Mouse (Mus musculus) embryonic facial prominence, embryonic 15.5 days (tissue): ENCODE data around the gene Gm20388. TPM values are rescaled to one million over a fixed set of nuclear protein-coding genes. Genes with fewer than 3 reads are reported as not detected.
A peak's percentile ranks its signal among the peaks of the same experiment; 100 is the strongest.
"Not testable (repeated sequence)": the region's sequence is repeated elsewhere in the genome, so short reads cannot be mapped to it uniquely, and the experiment has no call there.

Source experiments
- ATAC-seq: fragments of 200-750 bp; cut with Nextera tagmentation; 2 replicates; pipeline ENCODE4 v1.8.0; 2017; ENCODE audit warnings: low read depth, moderate TSS enrichment; ENCODE audit not compliant: insufficient number of reproducible peaks, low FRiP score, low TSS enrichment
- H3K27ac ChIP-seq: fragments of 300-500 bp; sonication (generic); replicated peaks from 2 replicates; pipeline ENCODE4 v1.5.1; 2015; ENCODE audit warnings: mild to moderate bottlenecking, inconsistent platforms
- H3K27me3 ChIP-seq: fragments of 300-500 bp; sonication (generic); 2 replicates; pipeline ENCODE4 v1.6.1; 2015; ENCODE audit warnings: inconsistent platforms
- H3K36me3 ChIP-seq: fragments of 300-500 bp; sonication (generic); 2 replicates; pipeline ENCODE4 v1.6.1; 2015; ENCODE audit warnings: mild to moderate bottlenecking, inconsistent platforms
- H3K4me1 ChIP-seq: fragments of 300-500 bp; sonication (generic); 2 replicates; pipeline ENCODE4 v1.6.1; 2015; ENCODE audit warnings: inconsistent platforms
- H3K4me2 ChIP-seq: fragments of 300-500 bp; sonication (generic); replicated peaks from 2 replicates; pipeline ENCODE4 v1.6.1; 2015; ENCODE audit warnings: mild to moderate bottlenecking, inconsistent platforms
- H3K4me3 ChIP-seq: fragments of 300-500 bp; sonication (generic); replicated peaks from 2 replicates; pipeline ENCODE4 v1.5.1; 2015; ENCODE audit warnings: mild to moderate bottlenecking, inconsistent platforms
- H3K9ac ChIP-seq: fragments of 300-500 bp; sonication (generic); 2 replicates; pipeline ENCODE4 v1.6.1; 2015; ENCODE audit warnings: inconsistent platforms
- H3K9me3 ChIP-seq: fragments of 300-500 bp; sonication (generic); replicated peaks from 2 replicates; pipeline ENCODE4 v1.6.1; 2016; ENCODE audit warnings: inconsistent platforms
- WGBS: fragments of 180-500 bp; shearing (Covaris S2); methylation state at CpG from one replicate; pipeline ENCODE4 v1.1.7; 2015; 5-methylcytosine and 5-hydroxymethylcytosine counted together
- polyA plus RNA-seq: library from polyadenylated mRNA; unstranded; fragments of >200 nt; fragmentation: Nextera tagmentation; extraction: Ambion mirVana; gene quantifications from 2 replicates; pipeline ENCODE4 v1.2.1, GENCODE M21; 2015

Gm20388 gene
- polyA plus RNA-seq, 1 experiment from 2014 or later = 8.0 TPM

DNA sequence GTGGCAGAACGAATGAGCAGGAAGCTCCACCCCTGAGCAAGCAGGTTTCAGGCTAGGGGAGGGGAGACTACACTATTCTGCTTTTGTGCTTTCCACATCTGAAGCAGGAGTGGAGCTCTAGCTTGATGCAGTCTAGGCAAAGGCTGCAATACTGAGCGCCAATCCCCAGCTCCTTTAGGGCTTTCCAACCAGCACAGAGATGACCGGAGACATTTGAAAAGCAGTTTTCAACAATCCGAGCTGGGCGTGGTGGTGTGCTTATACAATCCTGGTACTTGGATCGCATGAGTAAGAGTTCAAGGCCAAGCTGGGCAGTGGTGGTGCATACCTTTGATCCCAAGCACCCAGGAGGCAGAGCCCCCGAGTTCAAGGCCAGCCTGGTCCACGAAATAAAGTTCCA, 3281.3 kb downstream of the Gm20388 start:
- no peak for ATAC-seq
- Histone ChIP-seq H3K9ac (no peak overlapping the region), H3K4me3 (no peak overlapping the region), H3K4me1 (peaks cover 34% of the 10 kb centered on the region), H3K36me3 (no peaks in the 10 kb centered on the region), H3K9me3 (no peaks in the 10 kb centered on the region), H3K27ac (no peak overlapping the region), H3K27me3 (no peaks in the 10 kb centered on the region), H3K4me2 (no peak overlapping the region)
- WGBS = 54% methylated on average over 8 of the region's 8 CpGs

DNA sequence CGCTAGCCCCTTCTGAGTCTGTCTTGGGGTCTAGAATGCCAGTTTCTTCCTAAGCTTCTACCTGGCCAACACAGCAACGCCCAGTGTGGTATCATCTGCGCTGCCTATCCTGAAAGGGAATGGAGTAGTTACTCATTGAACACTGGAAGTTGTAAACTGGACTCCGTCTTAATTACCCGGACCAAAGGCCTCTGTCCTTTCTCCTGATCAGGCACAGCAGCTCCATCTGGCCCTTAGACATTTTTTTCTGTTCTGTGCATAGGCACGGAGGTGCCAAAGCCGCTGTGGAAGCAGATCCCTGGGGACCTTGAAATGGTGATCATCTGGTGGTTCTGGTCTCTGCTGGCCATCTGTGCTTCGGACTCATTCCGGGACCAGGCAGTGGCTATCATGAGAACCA, 3283.1 kb downstream of the Gm20388 start:
- ATAC-seq = no peak
- 89% methylated on average over 9 of the region's 9 CpGs for WGBS
- no peak overlapping the region for H3K9ac ChIP-seq
- H3K4me2 ChIP-seq = no peak overlapping the region
- no peak overlapping the region for H3K4me3 ChIP-seq
- peaks cover 18% of the 10 kb centered on the region for H3K4me1 ChIP-seq
- no peaks in the 10 kb centered on the region for H3K36me3 ChIP-seq
- no peaks in the 10 kb centered on the region for H3K9me3 ChIP-seq
- no peaks in the 10 kb centered on the region for H3K27me3 ChIP-seq
- no peak overlapping the region for H3K27ac ChIP-seq

DNA sequence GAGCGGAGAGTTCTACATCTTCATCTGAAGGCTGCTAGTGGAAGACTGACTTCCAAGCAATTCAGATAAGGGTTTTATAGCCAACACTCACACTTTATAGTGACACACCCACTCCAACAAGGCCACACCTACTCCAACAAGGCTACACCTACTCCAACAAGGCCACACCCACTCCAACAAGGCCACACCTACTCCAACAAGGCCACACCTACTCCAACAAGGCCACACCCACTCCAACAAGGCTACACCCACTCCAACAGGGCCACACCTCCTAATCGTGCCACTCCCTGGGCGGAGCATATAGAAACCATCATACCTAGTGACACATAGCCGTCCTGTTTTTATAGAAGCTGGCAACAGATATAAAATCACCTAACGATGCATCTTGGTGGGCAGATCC, 3286.4 kb downstream of the Gm20388 start:
- not testable (repeated sequence) for H3K4me1 ChIP-seq, H3K27me3 ChIP-seq, H3K4me2 ChIP-seq, ATAC-seq, H3K9me3 ChIP-seq, H3K9ac ChIP-seq, H3K36me3 ChIP-seq, H3K4me3 ChIP-seq, H3K27ac ChIP-seq
- 75% methylated on average over 5 of the region's 5 CpGs for WGBS

DNA sequence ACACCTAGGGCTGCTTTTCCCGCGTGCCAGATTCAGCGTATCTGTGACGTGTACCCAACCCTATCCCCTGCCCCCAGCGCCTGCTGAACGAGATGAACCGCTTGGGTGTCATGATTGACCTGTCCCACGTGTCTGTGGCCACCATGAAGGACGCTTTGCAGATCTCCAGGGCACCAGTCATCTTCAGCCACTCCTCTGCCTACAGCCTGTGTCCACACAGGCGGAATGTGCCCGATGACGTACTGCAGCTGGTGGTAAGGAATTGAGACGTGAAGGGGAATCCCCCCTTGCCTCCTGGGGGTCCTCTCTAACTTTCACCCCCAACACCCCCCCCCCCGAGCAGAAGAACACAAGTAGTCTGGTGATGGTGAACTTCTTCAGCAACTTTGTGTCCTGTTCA, 3289.2 kb downstream of the Gm20388 start:
- ATAC-seq = no peak
- H3K27ac ChIP-seq = no peak overlapping the region
- H3K9ac ChIP-seq = no peak overlapping the region
- no peak overlapping the region for H3K4me2 ChIP-seq
- H3K9me3 ChIP-seq = no peaks in the 10 kb centered on the region
- peaks cover 3% of the 10 kb centered on the region; the same call in 1 of the 2 replicates for H3K4me1 ChIP-seq
- 66% methylated on average over 14 of the region's 14 CpGs for WGBS
- no peaks in the 10 kb centered on the region for H3K27me3 ChIP-seq
- H3K36me3 ChIP-seq = peaks cover 8% of the 10 kb centered on the region
- no peak overlapping the region for H3K4me3 ChIP-seq

DNA sequence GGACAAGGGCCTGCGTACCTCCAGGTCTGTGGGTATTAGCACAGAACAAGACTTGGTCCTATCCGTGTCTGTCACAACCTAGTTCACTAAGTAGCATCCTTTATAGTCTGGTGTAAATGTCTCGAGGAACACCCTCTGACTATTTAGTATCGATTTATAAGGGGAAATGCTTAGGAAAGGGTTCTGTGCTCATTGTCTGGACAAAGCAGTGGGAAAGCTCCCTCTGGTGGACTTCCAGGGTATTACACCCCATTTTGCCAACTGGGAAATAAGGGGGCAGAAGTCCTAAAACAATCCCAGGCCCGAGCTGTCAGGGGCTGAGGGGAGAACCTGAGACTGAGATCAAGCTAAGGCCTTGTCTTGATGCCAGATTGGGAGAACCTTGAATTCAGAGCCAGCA, 3291.6 kb downstream of the Gm20388 start:
- Histone ChIP-seq H3K4me3 (no peak overlapping the region), H3K27ac (no peak overlapping the region), H3K36me3 (peaks cover 27% of the 10 kb centered on the region), H3K27me3 (no peaks in the 10 kb centered on the region), H3K4me2 (no peak overlapping the region), H3K9me3 (no peaks in the 10 kb centered on the region), H3K9ac (no peak overlapping the region), H3K4me1 (peaks cover 3% of the 10 kb centered on the region; the same call in 1 of the 2 replicates)
- 23% methylated on average over 5 of the region's 5 CpGs for WGBS
- ATAC-seq = no peak

DNA sequence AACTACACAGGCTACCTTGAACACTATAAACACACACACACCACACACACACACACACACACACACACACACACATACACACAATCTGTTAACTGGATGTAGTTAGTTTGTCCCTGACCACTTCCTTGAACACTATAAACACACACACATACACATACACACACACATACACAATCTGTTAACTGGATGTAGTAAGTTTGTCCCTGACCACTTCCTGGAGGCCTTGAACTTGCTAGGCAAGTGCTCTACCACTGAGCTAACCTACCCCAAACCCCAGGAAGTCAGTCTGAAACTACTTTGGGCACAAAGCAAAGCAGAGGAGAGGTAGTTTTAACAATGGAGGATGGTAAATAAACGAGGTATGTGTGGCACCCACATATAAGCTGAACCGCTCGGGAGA, 3292.9 kb downstream of the Gm20388 start:
- Histone ChIP-seq H3K4me1 (peaks cover 3% of the 10 kb centered on the region; the same call in 1 of the 2 replicates), H3K36me3 (peaks cover 40% of the 10 kb centered on the region), H3K27me3 (no peaks in the 10 kb centered on the region), H3K4me2 (no peak overlapping the region), H3K27ac (no peak overlapping the region), H3K9ac (no peak overlapping the region), H3K4me3 (no peak overlapping the region), H3K9me3 (no peaks in the 10 kb centered on the region)
- WGBS = 83% methylated on average over 3 of the region's 3 CpGs
- no peak for ATAC-seq

DNA sequence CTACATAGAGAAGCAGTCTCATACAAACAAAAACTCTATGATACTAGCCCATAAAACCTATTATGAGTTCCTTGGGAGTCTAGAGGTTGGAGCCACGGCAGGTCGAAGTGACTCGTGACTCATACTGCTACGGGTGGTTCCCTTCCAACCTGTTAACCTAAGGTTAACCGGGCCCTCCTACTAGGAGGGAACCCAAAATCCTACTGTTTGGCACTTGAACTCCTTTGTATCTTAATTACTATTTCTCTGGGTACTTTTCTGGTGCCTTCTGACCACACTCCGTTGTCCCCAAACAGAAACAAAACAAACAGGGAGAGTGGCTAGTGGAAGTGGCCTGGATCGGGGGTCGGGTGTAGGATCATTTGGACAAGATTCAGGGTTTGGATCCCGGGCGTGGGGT, 3301.2 kb downstream of the Gm20388 start:
- Histone ChIP-seq H3K36me3 (peaks cover 35% of the 10 kb centered on the region), H3K27me3 (no peaks in the 10 kb centered on the region), H3K4me1 (peaks cover 21% of the 10 kb centered on the region), H3K4me3 (peak overlapping the region; percentile 95), H3K27ac (no peak overlapping the region), H3K4me2 (peak overlapping the region; percentile 69), H3K9me3 (no peaks in the 10 kb centered on the region), H3K9ac (peak overlapping the region; percentile 99)
- ATAC-seq = no peak
- WGBS = 39% methylated on average over 10 of the region's 10 CpGs

DNA sequence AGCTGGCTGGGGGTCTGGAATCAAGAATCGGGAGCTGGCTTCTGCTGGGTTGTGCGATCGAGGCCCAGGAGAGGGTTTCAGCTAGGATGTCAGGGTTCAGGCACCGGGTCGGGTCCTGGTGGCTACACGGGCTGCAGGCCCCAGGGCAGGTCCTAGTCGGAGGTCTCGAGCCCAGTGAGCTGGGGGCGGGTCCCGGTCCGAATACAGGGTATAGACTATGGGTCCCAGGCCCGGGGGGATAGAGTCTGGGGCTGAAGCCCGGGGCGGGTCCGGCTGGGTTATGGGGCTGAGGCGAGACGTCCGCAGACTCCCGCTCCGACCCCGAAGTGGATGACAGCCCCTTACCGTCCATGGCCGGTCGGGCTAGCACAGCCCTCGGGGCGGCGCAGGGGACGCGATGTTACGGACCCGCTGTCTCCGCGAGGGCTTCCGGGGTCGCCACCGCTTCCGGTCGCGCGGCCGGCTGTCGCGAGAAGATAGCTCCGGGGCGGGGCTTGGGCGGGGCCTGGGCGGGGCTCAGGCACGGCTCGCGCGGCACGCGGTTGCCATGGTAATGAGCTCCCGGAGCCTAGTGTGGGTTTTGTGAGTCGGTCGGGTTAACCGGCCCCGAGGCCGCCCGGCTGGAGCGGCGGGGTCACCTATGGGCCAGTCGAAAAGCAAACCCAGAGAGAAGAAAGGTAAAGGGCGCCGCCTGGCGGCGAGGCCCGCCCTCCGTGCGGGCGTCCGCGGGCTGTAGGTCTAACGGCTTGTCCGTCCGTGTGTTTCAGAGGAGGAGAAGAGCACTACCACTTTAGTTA, 3301.9 kb downstream of the Gm20388 start, which contains the start of the genes Chmp1a and Spata33:
Gene Chmp1a, minus strand, starts transcription at position 443 of the 797 bp plus-strand sequence.
Gene Spata33, plus strand, starts transcription at position 512 of the 797 bp plus-strand sequence.
- Histone ChIP-seq H3K9me3 (no peaks in the 10 kb centered on the region), H3K4me2 (peak within 1 kb of the TSS; percentile 69), H3K27ac (peak within 1 kb of the TSS; percentile 61), H3K4me3 (peak within 1 kb of the TSS; percentile 95), H3K27me3 (no peaks in the 10 kb centered on the region), H3K36me3 (peaks cover 29% of the 10 kb centered on the region), H3K4me1 (peaks cover 21% of the 10 kb centered on the region), H3K9ac (peak within 1 kb of the TSS; percentile 99)
- ATAC-seq = peak; percentile 90
- 1% methylated on average over 73 of the region's 76 CpGs for WGBS

DNA sequence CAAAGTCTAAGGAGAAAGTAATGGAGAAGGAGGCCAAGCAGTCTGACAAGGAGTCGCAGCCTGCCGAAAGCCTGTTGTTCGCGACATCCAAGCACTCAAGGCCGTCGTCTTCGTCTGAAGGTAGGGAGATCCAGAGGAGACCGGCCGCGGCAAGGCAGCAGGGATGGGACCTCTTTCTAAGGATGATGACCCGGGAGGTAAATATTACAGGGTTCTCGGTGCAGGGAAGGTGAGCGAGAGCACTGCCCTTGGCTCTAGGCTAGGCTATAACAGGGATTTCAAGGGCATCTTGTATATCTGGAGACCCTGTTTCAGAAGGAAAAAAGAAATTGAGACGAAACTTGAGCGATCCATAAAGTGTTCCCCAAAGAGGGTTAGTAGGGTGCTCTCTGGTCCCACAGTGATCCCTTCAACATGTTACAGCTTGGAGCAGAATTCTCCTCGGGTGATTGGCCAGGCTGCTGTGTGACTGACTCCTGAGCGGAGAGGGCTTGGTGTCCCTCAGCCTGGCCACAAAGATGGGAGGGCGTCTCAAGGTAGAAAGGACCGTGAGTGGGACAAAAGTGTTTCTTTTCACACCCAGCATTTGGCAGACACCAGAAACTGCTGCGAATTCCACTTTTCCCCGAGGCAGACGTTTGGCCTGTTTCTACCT, 3302.6 kb downstream of the Gm20388 start:
- H3K27ac ChIP-seq = no peak overlapping the region
- 20% methylated on average over 22 of the region's 22 CpGs for WGBS

DNA sequence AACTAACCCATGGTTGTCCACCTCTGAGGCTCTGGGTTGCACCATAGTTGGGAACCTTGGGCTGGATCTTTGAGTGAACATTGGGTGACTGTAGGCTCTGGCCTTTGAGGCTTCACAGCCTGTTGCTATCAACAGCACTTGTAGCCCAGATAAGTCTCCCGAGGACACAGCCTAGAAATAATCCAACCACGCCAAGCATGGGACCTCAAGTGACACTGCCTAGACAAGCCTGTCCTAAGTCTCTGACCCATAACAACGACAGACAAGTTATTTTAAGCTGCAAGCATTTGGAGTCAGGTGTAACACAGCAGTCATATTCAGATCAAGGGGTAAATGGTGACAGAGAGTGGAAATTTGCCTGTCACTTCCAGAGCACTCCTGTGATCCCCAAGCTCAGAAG, 3304.8 kb downstream of the Gm20388 start:
- WGBS = 69% methylated on average over 3 of the region's 3 CpGs
- no peak for ATAC-seq

More for the DNA sequence above, 3302.6 kb downstream of the Gm20388 start:
- H3K4me2 ChIP-seq = peak overlapping the region; percentile 69
- peaks cover 22% of the 10 kb centered on the region for H3K36me3 ChIP-seq
- peak overlapping the region; percentile 99 for H3K9ac ChIP-seq
- peak overlapping the region; percentile 95 for H3K4me3 ChIP-seq
- peaks cover 21% of the 10 kb centered on the region for H3K4me1 ChIP-seq
- H3K9me3 ChIP-seq = no peaks in the 10 kb centered on the region
- H3K27me3 ChIP-seq = no peaks in the 10 kb centered on the region
- ATAC-seq = no peak

DNA sequence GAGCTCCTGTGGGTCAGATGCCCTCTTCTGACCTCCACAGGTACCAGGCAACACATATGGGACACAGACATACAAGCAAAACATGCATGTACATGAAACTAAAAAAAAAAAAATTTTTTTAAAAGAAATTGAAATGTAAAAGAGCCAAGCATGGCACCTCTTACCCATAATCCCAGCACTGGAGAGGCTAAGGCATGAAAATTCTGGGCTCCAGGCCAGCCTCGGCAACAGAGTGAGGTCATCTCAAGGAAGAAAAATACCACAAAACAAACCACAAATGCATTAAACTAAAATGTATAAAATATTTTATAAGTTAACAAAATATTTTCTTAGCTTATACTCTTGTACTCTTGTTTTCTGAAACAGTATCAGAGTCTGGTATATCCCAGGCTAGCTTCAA, 3310.3 kb downstream of the Gm20388 start:
- no peak overlapping the region for H3K4me2 ChIP-seq
- H3K9me3 ChIP-seq = no peaks in the 10 kb centered on the region
- WGBS = 48% methylated on average over 1 of the region's 1 CpGs
- H3K27ac ChIP-seq = no peak overlapping the region
- H3K4me3 ChIP-seq = no peak overlapping the region
- ATAC-seq = no peak
- no peak overlapping the region for H3K9ac ChIP-seq
- no peaks in the 10 kb centered on the region for H3K36me3 ChIP-seq
- H3K4me1 ChIP-seq = peaks cover 14% of the 10 kb centered on the region
- no peaks in the 10 kb centered on the region for H3K27me3 ChIP-seq

More for the DNA sequence above, 3304.8 kb downstream of the Gm20388 start:
- Histone ChIP-seq H3K4me3 (no peak overlapping the region), H3K9ac (no peak overlapping the region), H3K36me3 (0 out of 2 replicates have a peak, but pooled peaks cover under 1% of the 10 kb centered on the region), H3K4me2 (no peak overlapping the region), H3K27ac (no peak overlapping the region), H3K27me3 (no peaks in the 10 kb centered on the region), H3K4me1 (peaks cover 21% of the 10 kb centered on the region), H3K9me3 (no peaks in the 10 kb centered on the region)
